Mouse (Mus musculus): ENCODE results near the gene Icam2. TPM values are rescaled to one million over a fixed set of nuclear protein-coding genes. Genes with fewer than 3 reads are reported as not detected.

Gene Icam2
- total RNA-seq (2014; fragmentation: Nextera tagmentation) = 3.7 and 10.3 TPM in 2 replicates
- total RNA-seq (2017) = 42.6 and 53.8 TPM in 2 replicates
- 2.1 and 3.4 TPM in 2 replicates for polyA plus RNA-seq (2012)

GRCm38 (mm10) chr11:106387791-106388216 is at the start of gene Icam2:
Gene Icam2 (minus strand): TSS chr11:106388075.
- Histone ChIP-seq H3K4me3 (ENCODE audit: low read depth, low read length) (no peak within 1 kb of the TSS), H3K4me1 (ENCODE audit: insufficient read depth, low read depth, low read length) (peaks cover 17% of the 10 kb centered on the region), H3K27me3 (ENCODE audit: insufficient read depth, low read length) (peaks cover 6% of the 10 kb centered on the region), H3K9me3 (replicated peaks) (no peaks in the 10 kb centered on the region), H3K36me3 (replicated peaks) (no peaks in the 10 kb centered on the region)
- ATAC-seq (ENCODE audit: extremely low read depth, insufficient number of reproducible peaks, low FRiP score, poor library complexity, severe bottlenecking) (no peak), DNase-seq (ENCODE audit: low spot score) (no peak)
- TF ChIP-seq GATA1 (IDR thresholded peaks at IDR 0.05; ENCODE audit: borderline replicate concordance, low read length) (no peak), TAL1 (conservative IDR thresholded peaks at IDR 0.05; ENCODE audit: low read depth, low read length) (no peak), GATA2 (IDR thresholded peaks at IDR 0.05; ENCODE audit: borderline replicate concordance, low read depth, low read length) (no peak), CTCF (IDR thresholded peaks at IDR 0.05; ENCODE audit: low read depth, low read length) (no peak), POLR2AphosphoS5 (IDR thresholded peaks at IDR 0.05; ENCODE audit: insufficient replicate concordance, low read depth, low read length) (no peak)

DNA sequence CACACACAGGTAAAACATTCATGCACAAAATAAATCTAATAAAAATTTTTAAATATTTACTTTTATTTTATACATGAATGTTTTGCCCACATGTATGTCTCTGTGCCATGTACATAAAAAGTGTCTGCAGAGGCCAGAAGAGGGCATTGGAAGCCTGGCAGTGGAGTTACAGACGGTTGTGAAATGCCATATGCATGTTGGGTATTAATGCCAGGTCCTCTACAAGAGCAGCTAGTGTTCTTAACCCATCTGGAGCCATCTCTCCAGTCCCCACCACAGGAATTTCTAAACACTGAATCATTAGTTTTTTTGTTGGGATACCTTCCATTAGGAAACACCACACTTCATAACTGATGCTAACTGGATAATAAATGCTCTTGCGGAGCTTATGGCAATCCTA is 49.7 kb upstream of the Icam2 start:
- Histone ChIP-seq H3K4me3 (ENCODE audit: low read depth, low read length) (no peak overlapping the region), H3K36me3 (replicated peaks) (peaks cover 49% of the 10 kb centered on the region), H3K27me3 (ENCODE audit: insufficient read depth, low read length) (no peaks in the 10 kb centered on the region), H3K9me3 (replicated peaks) (no peaks in the 10 kb centered on the region), H3K4me1 (ENCODE audit: insufficient read depth, low read depth, low read length) (peaks cover 44% of the 10 kb centered on the region)
- DNase-seq (ENCODE audit: low spot score) = no peak
- TF ChIP-seq GATA2 (IDR thresholded peaks at IDR 0.05; ENCODE audit: borderline replicate concordance, low read depth, low read length) (no peak), POLR2AphosphoS5 (IDR thresholded peaks at IDR 0.05; ENCODE audit: insufficient replicate concordance, low read depth, low read length) (no peak), TAL1 (conservative IDR thresholded peaks at IDR 0.05; ENCODE audit: low read depth, low read length) (no peak), GATA1 (IDR thresholded peaks at IDR 0.05; ENCODE audit: borderline replicate concordance, low read length) (no peak), CTCF (IDR thresholded peaks at IDR 0.05; ENCODE audit: low read depth, low read length) (no peak)
- no peak for ATAC-seq (ENCODE audit: extremely low read depth, insufficient number of reproducible peaks, low FRiP score, poor library complexity, severe bottlenecking)

DNA sequence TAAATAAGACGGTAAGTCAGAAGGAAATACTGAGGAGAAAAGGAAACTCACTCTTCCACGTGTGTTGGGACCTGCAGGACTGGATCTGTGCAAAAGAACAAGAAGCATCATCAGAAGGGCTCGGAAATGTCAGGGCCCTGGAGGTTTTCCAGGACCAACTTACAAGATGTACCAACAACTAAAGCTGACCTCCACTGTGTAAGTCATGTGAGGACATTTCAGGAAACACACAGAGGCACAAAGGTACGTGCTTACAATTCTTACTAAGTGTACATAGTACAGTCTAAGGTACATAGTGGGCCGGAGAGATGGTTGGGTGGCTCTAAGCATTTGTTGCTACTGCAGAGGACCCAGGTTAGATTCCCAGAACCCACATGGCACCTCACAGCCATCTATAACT is 49.2 kb upstream of the Icam2 start:
- ATAC-seq (ENCODE audit: extremely low read depth, insufficient number of reproducible peaks, low FRiP score, poor library complexity, severe bottlenecking) (no peak), DNase-seq (ENCODE audit: low spot score) (no peak)
- Histone ChIP-seq H3K4me3 (ENCODE audit: low read depth, low read length) (no peak overlapping the region), H3K36me3 (replicated peaks) (peaks cover 54% of the 10 kb centered on the region), H3K4me1 (ENCODE audit: insufficient read depth, low read depth, low read length) (peaks cover 44% of the 10 kb centered on the region), H3K27me3 (ENCODE audit: insufficient read depth, low read length) (no peaks in the 10 kb centered on the region), H3K9me3 (replicated peaks) (no peaks in the 10 kb centered on the region)
- TF ChIP-seq POLR2AphosphoS5 (IDR thresholded peaks at IDR 0.05; ENCODE audit: insufficient replicate concordance, low read depth, low read length) (no peak), CTCF (IDR thresholded peaks at IDR 0.05; ENCODE audit: low read depth, low read length) (no peak), TAL1 (conservative IDR thresholded peaks at IDR 0.05; ENCODE audit: low read depth, low read length) (no peak), GATA1 (IDR thresholded peaks at IDR 0.05; ENCODE audit: borderline replicate concordance, low read length) (no peak), GATA2 (IDR thresholded peaks at IDR 0.05; ENCODE audit: borderline replicate concordance, low read depth, low read length) (no peak)

- H3K4me3 ChIP-seq (ENCODE audit: low read depth, low read length) = no peak overlapping the region
- DNase-seq (ENCODE audit: low spot score) = no peak
- no peak for ATAC-seq (ENCODE audit: extremely low read depth, insufficient number of reproducible peaks, low FRiP score, poor library complexity, severe bottlenecking)
- H3K27me3 ChIP-seq (ENCODE audit: insufficient read depth, low read length) = no peaks in the 10 kb centered on the region
- TF ChIP-seq GATA2 (IDR thresholded peaks at IDR 0.05; ENCODE audit: borderline replicate concordance, low read depth, low read length) (no peak), TAL1 (conservative IDR thresholded peaks at IDR 0.05; ENCODE audit: low read depth, low read length) (no peak), POLR2AphosphoS5 (IDR thresholded peaks at IDR 0.05; ENCODE audit: insufficient replicate concordance, low read depth, low read length) (no peak), GATA1 (IDR thresholded peaks at IDR 0.05; ENCODE audit: borderline replicate concordance, low read length) (no peak), CTCF (IDR thresholded peaks at IDR 0.05; ENCODE audit: low read depth, low read length) (no peak)
- H3K36me3 ChIP-seq (replicated peaks) = peaks cover 89% of the 10 kb centered on the region
- no peaks in the 10 kb centered on the region for H3K9me3 ChIP-seq (replicated peaks)
- peaks cover 21% of the 10 kb centered on the region for H3K4me1 ChIP-seq (ENCODE audit: insufficient read depth, low read depth, low read length)
Measured at GRCm38 (mm10) chr11:106430392-106430791, 42.5 kb upstream of the Icam2 start.

- H3K4me1 ChIP-seq (ENCODE audit: insufficient read depth, low read depth, low read length) = peaks cover 21% of the 10 kb centered on the region
- ATAC-seq (ENCODE audit: extremely low read depth, insufficient number of reproducible peaks, low FRiP score, poor library complexity, severe bottlenecking) = no peak
- peaks cover 89% of the 10 kb centered on the region for H3K36me3 ChIP-seq (replicated peaks)
- H3K4me3 ChIP-seq (ENCODE audit: low read depth, low read length) = no peak overlapping the region
- TF ChIP-seq GATA1 (IDR thresholded peaks at IDR 0.05; ENCODE audit: borderline replicate concordance, low read length) (no peak), CTCF (IDR thresholded peaks at IDR 0.05; ENCODE audit: low read depth, low read length) (no peak), POLR2AphosphoS5 (IDR thresholded peaks at IDR 0.05; ENCODE audit: insufficient replicate concordance, low read depth, low read length) (no peak), TAL1 (conservative IDR thresholded peaks at IDR 0.05; ENCODE audit: low read depth, low read length) (no peak), GATA2 (IDR thresholded peaks at IDR 0.05; ENCODE audit: borderline replicate concordance, low read depth, low read length) (no peak)
- H3K9me3 ChIP-seq (replicated peaks) = no peaks in the 10 kb centered on the region
- no peaks in the 10 kb centered on the region for H3K27me3 ChIP-seq (ENCODE audit: insufficient read depth, low read length)
- no peak for DNase-seq (ENCODE audit: low spot score)
Measured at GRCm38 (mm10) chr11:106429689-106430088, 41.8 kb upstream of the Icam2 start.

DNA sequence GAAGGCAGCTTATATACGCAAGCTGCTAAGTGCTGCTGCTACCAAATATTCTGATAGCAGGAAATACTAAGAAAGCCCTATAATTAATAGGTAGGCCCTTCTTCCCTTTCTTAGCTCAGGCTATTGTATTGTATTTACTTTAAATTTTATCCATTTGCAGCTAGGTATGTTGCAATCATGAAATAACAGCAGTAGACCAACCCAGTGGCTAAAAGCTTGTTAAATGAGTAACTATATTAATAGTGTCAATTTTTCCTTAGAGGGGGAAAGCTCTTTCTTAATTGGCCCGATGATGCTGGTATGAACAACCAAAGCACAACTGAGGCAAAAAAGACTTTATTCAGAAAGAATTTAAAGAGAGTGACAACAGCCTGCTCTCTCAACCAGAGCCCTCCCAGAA is 40.7 kb upstream of the Icam2 start:
- Histone ChIP-seq H3K36me3 (replicated peaks) (peaks cover 87% of the 10 kb centered on the region), H3K9me3 (replicated peaks) (no peaks in the 10 kb centered on the region), H3K4me1 (ENCODE audit: insufficient read depth, low read depth, low read length) (peaks cover 21% of the 10 kb centered on the region), H3K27me3 (ENCODE audit: insufficient read depth, low read length) (no peaks in the 10 kb centered on the region), H3K4me3 (ENCODE audit: low read depth, low read length) (no peak overlapping the region)
- no peak for ATAC-seq (ENCODE audit: extremely low read depth, insufficient number of reproducible peaks, low FRiP score, poor library complexity, severe bottlenecking)
- TF ChIP-seq GATA1 (IDR thresholded peaks at IDR 0.05; ENCODE audit: borderline replicate concordance, low read length) = no peak
- no peak for TF ChIP-seq GATA2 (IDR thresholded peaks at IDR 0.05; ENCODE audit: borderline replicate concordance, low read depth, low read length)
- TF ChIP-seq TAL1 (conservative IDR thresholded peaks at IDR 0.05; ENCODE audit: low read depth, low read length) = no peak
- no peak for TF ChIP-seq POLR2AphosphoS5 (IDR thresholded peaks at IDR 0.05; ENCODE audit: insufficient replicate concordance, low read depth, low read length)
- no peak for TF ChIP-seq CTCF (IDR thresholded peaks at IDR 0.05; ENCODE audit: low read depth, low read length)
- DNase-seq (ENCODE audit: low spot score) = no peak

Data from G1E (cell line).